Mouse (Mus musculus): ENCODE measurements at regions not wholly inside any gene's neighbourhood (a gene's known extent, or its start where the extent isn't known, plus 50 kb on each side); places are given as distances from the start of the nearest gene placed in this dataset.

DNA sequence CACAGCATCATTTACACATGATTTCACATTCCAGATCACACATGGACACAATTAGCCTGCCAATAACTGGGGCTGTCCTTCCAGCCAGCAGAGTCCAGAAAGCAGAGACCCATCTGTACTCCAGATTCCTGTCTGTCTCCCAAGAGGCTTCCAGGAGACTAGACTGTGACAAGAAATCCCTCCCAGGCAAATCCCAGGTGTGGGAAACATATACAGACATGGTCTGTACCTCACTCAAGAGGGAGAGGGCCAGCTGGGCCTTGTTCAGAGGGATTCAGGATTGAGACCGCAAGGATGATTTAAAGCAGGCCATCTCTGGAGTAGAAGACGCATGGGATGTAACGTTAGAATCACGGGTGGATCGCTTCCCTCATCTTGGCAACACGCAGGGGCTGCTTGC is 182.7 kb upstream of the Prr30 start:
- DNase-seq (ENCODE audit: low spot score in 2 of 2), result peak in 1 of 2 experiments; percentile 9

DNA sequence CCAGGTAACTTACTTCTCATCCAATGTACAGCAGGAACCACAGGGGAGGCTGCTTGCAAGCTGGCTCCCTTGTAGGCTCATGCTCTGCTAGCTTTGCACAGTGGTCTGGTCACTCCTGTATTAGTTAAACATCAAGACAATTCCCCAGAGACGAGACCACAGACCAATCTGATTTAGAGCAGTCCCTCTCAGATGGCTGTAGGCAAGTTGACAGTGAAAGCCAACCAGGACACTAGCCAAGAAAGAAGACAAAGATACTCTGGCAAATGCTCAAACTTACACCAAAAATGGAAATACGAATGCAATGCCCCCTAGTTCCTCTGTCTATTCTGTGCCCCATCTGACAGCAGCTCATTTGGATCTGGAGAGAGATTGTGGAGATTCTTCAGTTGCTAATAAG is 181.8 kb upstream of the Prr30 start:
- DNase-seq (ENCODE audit: low spot score in 2 of 2), result no peak

DNA sequence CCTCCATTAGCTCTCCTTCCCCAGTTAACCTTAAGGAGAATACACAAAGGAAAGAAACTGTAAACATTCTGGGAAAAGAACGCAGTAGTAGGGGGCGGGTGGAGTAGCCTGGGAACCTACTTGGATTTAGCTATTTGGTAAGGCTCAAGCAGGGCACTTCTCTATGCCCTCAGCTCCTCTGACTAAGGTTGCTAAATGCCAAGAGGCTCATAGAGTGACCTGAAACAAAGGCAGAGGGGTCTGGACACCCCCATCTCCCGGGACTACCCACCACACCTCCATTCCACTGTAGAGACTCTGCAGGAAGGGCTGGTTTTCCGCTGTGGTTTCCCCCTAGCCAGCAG is 179.5 kb upstream of the Prr30 start:
- no peak for DNase-seq (ENCODE audit: low spot score in 2 of 2)

DNA sequence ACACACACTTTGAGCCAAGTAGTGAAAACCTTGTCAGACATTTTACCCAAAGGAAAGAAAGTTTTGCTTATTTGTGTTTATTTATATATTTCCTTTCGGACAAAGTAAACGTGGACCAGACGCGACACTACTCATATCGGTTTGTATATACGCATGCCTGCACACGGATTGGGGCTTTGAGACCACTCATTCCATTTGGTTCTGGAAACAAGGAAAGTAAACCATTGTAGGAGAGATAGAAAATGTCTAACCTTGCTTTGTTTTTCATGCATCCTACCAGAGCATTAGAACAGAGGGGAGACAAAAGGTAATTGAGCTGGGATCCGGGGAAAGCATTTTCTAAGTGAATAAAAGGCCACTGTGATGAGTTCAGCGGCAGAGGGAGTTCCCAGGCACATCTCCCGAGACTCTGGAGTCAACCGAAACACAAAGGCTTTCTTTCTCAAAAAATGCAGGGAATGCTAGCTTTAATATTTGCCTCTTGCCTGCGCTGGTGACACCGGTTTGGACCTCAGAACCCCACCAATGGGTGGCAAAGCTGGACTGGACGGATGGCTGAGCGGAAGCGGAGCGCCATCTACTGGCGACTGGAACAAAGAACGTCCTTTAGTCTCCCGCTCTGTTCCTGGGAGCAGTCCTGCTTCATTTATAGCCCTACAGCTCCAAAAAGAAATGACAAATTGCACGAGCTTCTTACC is 179.0 kb upstream of the Prr30 start:
- DNase-seq (ENCODE audit: low spot score in 2 of 2), result peak; percentile 12 to 36

DNA sequence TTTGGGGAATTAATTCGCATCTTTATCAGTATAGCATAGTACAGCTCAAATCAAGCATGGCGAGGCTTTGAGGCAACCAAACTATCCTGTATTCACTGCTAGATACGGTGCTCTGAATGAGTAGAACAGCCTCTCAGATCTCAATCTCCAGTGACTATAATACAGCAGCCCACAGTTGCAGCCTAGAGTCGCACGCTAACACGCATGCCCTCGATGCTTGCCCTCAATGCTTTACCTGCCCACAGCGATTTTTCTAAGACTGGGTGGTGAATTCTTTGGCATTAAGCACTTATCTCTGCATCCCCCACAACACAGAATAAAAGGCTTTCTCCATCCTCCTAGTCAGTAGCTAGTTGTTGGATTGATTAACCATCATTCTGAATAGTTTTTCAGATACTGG is 178.4 kb upstream of the Prr30 start:
- no peak for DNase-seq (ENCODE audit: low spot score in 2 of 2)

DNA sequence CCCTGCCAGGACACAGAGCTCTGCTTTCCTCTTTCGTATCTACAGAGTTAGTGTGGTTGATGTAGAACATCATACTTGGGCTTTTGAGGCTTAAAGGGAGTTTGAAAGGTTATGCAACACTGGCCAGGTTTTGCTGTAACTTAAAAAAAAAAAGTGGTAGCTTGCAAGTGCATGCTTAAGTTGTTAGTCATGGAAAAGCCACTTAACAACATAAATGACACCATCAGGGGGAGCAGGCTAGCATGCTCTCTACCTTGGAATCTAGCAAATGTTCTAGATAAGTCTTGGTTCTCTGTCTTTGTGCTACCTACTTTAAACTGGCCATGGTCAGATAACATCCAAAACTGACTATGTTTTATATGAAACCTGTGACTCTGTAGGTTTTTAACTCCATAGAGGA is 176.6 kb upstream of the Prr30 start:
- DNase-seq (ENCODE audit: low spot score in 2 of 2), result no peak

DNA sequence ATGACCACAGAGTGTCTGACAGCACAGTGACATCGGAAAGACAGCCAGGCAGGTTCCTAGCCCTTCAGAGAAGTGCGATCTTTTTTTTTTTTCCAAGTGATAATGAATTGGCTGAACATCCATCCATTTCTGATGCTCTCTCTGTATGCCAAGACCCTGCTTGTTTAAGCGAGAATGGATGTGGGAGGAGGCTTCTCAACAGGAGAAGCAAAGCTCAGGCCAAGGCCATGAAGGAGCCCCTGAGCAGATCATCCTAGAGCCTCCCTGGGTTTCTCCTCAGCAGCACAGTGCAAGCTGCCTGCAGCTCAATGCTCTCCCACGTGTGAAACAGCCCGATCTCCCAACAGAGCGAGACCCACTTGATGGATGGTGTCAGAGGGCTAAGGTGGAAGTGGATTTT is 175.7 kb upstream of the Prr30 start:
- DNase-seq (ENCODE audit: low spot score in 2 of 2), result no peak

- DNase-seq (ENCODE audit: low spot score in 2 of 2), result no peak
Observed at GRCm38 (mm10) chr14:101373864-101374263, 173.7 kb upstream of the Prr30 start.

DNA sequence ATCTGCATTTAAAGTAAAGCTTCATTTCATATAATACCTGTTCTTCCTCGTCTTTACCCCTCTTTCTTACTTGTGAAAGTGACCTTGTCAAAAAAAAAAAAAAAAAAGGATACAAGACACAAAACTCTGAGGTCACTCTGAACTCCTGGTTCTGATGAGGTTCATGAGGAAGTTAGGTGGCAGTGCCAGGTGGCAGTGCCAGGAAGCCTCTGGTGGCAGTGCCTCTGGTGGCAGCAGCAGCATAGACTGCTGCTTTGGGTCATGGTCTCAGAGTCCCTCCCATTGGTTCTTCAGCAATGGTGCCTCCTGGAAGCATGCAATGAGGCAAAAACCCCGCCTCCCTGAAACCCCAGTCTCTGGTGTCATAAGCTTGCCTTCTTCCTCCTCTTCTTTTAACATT is 159.7 kb upstream of the Prr30 start:
- DNase-seq (ENCODE audit: low spot score in 2 of 2), result no peak

- DNase-seq (ENCODE audit: low spot score in 2 of 2), result no peak
Observed at GRCm38 (mm10) chr14:101353009-101353378, 152.9 kb upstream of the Prr30 start.

DNA sequence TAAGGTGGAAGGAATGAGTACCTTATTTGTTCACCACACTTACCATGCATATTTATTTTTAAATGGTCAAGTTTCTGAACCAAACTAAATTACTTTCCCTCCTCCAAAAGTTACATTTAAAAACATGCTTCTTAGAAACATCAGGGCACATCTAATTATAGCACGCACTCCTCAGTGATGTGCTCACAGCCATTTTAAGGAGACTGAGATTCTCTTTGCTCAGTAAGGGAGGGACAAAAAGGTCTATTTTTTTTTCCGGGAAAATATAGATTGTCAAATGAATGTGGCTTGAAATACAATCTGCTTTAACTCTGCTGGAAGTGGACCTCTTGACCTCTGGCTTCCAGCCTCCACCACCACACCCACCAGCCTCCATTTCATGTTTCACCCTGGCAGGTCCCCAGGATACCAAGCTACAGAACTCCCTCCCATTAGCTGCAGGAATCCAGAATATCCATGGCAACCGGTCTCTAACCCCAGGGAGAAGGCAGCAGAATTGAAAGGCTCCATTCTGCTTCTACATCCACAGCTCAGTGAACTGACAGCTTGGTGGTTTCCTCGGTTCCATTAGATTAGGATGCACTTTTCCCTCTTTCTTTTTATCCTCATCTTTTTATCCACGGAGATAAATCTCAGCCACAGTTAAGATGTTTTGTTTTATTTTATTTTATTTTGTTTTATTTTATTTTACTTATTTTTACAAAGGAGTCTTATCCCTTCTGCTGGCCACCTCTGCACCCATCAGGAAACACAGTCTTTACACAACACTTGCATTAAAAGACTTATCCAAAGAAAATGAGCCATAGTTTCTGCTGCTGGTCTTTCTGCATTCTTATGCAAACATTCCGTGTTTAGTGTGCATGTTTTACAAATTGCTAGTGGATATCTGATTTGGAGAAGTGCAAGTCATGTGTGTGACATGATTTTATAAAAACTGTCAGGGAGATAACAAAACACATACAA is 152.2 kb upstream of the Prr30 start:
- DNase-seq (ENCODE audit: low spot score in 2 of 2), result peak; percentile 10 to 12

- DNase-seq (ENCODE audit: low spot score in 2 of 2), result no peak
Observed at GRCm38 (mm10) chr14:101340331-101340730, 140.2 kb upstream of the Prr30 start.

DNA sequence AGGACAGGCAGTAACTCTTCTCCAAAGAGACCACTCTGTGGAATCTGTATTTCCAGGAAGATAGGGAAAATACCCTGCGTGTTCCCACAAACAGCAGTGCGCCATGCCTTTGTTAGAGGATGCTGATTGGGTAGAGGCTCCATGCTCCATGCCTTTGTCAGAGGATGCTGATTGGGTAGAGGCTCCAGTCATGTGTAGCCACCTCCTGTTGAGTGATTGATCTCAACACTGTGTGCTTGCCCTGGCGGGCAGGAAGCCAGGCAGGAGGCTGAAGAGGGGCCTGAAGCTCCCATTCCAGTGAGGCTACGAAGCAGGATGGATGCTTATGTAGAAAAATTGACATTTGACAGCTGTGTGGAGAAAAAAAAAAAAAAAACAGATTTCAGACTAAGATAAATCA is 131.9 kb upstream of the Prr30 start:
- DNase-seq (ENCODE audit: low spot score in 2 of 2), result no peak

DNA sequence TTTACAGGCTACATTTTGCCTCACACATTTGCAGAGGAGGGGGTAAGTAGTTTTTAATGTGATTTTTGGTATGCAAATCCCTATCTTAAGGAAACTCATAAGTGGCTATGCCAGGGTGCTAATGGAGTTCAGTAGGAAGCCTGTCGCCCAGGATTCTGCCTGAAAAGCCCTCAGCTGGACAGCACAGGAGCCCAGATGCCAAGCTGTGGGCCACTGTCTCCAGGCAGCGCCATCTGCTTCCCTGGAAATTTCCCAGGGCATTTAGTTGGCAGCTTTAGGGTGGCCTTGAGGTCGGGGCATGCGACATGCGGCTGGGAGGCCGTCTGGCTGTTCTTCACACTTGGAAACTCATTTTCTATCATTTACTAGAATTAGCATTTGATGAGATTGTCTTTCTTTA is 127.3 kb upstream of the Prr30 start:
- DNase-seq (ENCODE audit: low spot score in 2 of 2), result no peak

DNA sequence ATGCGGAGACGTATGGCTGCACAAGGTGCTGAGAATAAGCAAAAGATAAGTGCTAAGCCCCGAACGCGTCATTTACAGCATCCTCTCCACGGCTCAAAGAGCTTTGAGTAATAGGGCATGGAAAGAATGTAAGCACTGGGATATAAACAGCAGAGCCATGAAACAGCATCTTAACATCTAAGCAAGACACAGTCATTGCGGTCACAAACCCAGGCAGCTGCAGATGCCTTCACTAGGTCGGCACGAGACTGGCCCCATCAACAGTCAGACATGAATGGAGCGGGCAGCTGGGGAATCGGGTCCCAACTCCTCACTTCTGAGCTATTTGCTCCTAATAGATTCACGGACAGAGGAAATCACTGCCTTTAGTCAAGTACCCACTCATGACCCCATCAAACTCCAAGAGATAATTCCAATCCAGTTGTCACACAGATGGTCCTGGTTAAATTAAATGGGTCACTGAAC is 126.4 kb upstream of the Prr30 start:
- DNase-seq (ENCODE audit: low spot score in 2 of 2), result no peak

- no peak for DNase-seq (ENCODE audit: low spot score in 2 of 2)
Observed at GRCm38 (mm10) chr14:101323361-101323760, 123.2 kb upstream of the Prr30 start.

GRCm38 (mm10) chr14:101307920-101308319 is 107.8 kb upstream of the Prr30 start:
- DNase-seq (ENCODE audit: low spot score in 2 of 2), result no peak

DNA sequence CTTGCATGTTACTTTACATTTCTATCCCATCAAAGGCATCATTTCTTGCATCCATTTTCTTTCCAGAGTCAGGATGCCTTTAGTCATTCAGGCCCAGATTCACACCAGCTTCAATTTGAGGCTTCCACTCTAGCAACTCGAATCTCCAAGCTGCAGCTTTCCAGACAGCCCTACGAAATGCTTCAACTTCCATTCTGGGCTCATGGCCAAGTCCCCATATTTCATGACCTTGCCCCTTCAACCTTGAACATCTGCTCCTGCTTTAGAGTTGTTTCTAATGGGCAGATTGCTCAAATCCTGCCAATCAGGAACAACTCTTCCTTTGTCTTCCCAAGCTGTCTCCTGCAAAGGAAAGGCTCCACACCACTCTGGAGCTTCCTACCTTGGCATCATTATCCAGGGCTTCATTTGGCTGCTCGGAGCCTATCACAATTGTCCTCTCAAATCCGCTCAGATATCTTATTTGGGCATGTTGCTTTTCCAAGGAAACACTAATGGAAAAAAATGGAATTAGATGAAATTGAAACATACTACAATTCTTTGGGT is 104.4 kb upstream of the Prr30 start:
- DNase-seq (ENCODE audit: low spot score in 2 of 2), result no peak

- DNase-seq (ENCODE audit: low spot score in 2 of 2), result no peak
Observed at GRCm38 (mm10) chr14:101297841-101298240, 97.7 kb upstream of the Prr30 start.

GRCm38 (mm10) chr14:101294693-101295092 is 94.6 kb upstream of the Prr30 start:
- no peak for DNase-seq (ENCODE audit: low spot score in 2 of 2)

DNA sequence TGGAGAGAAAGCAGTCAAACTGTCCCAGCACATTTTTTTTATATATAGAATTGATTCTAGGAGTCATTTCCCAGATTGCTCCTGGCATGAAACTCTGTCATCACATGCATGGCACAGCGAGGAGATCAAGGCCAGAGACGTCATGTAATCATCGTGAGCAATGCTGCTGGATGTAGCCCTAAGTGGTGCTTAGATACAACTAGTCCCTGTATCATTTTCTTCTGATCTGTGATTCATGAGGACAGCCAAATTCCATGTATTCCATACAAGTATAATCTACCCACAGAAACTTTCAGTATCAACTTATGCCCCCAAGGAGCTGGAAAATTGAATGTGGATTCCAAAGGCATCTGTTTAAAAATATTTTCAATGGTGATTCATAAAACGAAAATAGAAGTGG is 87.6 kb upstream of the Prr30 start:
- no peak for DNase-seq (ENCODE audit: low spot score in 2 of 2)

DNA sequence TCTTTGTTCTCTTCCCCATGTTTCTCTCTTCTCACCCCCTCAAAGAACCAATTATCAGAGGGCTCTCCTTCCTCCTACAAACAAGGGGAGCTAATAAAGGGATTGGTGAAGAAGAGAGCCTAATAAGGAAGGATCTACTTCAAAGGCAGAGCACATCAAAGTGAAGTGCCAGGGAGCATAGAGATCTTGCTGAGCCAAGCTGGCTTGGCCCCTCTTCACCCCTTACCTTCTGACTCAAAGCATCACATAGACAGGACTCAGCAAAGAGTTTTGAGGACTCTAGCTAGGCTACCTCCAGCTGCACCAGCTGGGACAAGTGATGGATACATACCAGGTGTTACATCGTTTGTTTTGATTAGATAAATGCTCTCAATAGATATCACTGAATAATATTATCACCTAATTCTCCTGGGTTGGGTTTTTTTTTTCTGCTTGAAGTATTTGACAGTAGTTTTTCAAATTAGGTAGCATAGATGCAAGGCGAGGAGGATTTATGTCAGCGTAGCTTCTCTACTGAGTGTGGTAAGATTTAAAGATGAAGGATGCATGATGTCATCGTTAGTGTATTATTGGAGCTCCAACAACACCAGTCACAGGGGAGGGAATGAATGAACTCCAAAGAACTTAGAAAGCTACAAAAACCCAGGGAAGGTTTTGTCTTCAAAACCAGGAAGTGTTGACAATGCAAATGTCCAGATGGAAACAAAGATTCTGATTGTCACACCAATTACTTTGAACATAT is 69.1 kb upstream of the Prr30 start:
- no peak for DNase-seq (ENCODE audit: low spot score in 2 of 2)
